Mouse (Mus musculus) skeletal muscle tissue, adult 2 months (tissue): ENCODE data around the gene Nsg1.

ENCODE experiments used
- DNase-seq: peaks from one replicate; pipeline ENCODE4 v3.0.0-alpha.2; 2012; ENCODE audit warnings: low read depth, low spot score

Gene Nsg1

DNA sequence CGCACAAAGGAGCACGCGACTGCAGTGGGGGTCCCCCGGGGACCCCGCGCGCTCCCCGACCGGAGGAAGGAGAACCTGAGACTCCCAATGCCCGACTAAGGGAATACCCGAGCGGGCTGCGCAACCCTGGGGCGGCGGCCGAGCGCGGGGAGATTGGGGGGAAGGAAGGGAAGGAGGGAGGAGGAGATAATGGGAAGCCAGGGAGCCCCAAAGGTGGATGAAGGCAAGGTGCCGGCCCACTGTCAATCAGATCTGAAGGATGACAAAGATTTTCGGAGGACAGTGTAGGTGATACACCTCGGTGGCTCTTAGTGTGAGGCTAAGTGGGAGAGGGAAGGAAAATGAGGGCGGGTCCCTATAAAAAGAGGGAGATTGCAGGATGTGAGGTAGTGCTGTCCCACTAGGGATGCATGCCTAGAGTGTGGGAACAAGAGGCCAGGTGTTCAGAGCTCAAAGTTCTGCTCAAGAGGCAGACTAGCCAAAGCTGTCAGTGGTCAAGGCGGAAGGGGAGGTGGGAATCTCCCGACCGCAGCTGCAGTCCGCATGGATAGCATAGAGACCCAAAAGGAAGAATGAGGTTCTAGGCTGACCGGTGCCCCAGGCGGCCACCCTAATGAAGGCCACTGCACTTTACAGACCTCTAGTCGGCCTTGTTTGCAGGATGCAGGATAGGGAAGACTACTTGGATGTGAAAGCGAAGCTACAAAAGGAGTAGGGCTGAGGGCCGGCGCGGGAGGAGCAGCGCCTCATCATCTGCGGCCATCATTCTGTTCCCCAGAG, at the start of gene Nsg1:
Gene Nsg1 (minus strand): TSS at position 274 of the 780 bp plus-strand sequence.
- no peak for DNase-seq

DNA sequence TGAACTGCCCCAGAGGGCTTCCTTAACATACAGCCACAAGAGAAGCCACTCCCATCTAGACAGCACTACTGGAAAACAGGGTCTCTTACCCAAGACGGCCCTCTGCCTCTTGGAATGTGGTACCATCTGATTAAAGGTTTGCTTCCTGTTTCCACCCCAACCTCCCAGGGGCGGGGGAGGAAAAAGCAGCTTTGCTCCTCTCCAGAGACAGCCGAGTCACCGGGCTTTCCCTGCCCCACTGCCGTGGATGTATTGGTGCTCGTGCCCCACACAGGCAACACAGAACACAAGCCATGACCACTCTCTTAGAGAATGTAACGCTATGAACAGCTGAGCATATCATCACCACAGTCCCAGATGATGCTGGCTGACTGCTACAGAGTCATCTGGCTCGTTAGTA, 49.3 kb upstream of the Nsg1 start:
- no peak for DNase-seq

DNA sequence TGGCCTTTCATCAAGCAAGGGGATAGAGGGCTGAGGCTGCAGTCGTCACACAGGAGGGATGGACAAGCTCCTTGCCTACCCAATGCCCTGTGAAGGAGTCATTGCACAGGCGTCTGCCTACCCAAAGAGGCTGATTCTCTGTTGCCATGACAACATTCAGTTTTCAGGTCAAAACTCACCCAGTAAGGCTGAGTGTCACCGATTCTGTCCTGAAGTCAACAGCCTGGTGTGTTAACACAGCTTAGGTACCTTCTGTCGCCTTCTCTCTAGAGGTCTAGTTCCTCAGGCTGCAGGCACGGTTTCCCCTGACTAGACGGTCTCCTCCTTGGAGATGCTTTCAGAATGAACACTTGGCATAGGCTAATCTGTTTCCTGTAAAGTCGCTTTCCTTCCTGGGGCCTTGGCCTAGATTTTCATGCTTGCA, 45.6 kb upstream of the Nsg1 start:
- no peak for DNase-seq

DNA sequence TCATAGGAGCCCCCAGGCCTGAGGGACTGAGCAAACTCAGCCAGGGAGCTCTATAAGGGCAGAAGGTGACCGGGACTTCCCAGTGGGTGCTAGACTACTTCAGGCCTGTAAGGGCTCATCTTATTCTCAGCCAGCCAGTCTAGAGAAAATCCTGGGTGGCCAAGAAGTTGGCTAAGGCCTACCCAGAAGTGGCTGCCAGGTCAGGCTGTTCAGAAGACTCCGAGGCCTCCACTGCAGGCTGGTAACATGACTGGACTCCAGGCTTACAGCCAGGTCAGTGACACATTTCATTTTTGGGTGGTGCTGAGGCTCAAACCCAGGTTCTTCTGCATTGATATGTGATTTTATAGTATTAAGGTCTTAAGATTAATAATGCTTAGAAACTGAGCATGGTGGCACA, 40.0 kb upstream of the Nsg1 start:
- no peak for DNase-seq

DNA sequence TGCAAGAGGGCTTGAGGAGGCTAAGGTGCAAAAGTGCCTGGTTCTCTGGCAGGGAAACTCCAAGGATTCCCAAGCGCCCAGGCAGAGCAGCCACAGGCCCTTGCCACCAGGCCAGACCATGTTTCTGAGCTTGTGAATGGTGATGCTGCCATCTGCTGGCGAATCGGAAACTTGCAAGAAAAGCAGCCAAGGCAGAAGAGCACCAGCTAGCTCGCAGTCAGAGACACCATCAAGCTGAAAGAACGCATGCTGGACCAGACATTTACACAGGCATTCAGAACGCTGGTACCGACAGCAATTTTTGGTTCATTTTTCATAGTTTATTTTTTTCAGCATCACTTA, 37.7 kb upstream of the Nsg1 start:
- DNase-seq, result peak; percentile 61

DNA sequence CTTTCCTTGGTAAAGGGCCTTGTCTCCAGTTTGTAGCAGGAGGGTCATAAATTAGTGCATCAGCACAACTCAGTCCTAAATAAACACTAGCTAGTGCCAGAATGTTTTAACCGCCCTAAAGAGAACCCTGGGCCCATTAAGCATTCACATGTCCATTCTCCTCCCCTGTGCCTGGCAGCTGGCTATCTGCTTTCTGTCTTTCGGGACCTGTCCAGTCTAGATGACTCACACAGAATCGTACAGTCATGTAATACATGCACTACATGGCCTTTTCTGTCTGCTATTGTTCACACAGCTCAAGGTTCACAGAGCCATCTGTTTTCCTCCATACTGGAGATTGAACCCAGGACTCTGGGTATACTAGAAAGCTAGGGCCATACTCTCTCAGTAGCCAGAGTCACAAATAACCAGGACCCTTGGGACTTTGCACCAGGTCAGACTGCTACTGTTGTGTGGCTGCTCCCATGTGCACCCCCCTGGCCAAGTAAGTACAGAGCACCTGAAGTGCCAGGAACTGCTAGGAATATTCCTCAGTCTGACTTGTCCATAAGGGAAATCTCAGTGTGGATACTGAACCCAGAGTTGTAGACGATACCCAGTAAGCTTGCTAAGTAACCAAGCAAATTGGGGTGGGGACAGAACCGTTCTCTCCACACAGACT, 37.2 kb upstream of the Nsg1 start:
- no peak for DNase-seq

DNA sequence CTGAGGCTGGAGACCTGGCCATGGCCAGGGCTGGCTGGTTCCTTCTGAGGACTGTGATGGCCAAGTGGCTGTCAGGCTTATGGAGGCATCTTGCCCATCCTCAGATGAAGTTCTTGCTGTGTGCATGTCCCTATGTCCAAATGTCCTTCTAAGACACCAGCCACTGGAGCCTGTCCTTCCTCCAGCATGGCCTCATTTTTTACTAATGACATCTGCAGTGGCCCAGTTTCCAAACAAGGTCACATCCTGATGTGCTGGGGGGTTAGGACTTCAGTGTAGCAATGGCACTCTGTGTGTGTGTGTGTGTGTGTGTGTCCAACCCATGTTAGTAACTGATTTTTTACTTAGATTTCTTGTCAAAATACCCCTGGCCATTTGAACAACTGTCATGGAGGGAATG, 36.2 kb upstream of the Nsg1 start:
- DNase-seq, result no peak

DNA sequence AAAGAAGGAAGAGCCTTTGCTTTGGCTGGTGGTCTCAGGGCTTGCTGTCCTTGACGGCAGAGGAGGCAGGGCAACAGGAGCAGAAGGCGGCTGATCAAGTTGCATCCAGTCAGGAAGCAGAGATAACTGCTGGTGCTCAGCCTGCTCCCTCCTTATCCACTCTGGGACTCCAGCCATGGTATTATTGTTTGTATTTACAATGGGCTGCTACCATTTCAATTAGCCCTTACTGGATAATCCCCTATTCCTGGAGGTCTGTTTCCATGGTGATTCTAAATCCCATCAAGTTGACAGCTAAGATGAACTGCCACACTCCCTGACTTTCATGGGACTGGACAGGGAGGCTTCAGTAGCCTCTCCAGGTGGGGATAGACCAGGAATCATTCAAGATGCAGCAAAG, 35.2 kb upstream of the Nsg1 start:
- no peak for DNase-seq

DNA sequence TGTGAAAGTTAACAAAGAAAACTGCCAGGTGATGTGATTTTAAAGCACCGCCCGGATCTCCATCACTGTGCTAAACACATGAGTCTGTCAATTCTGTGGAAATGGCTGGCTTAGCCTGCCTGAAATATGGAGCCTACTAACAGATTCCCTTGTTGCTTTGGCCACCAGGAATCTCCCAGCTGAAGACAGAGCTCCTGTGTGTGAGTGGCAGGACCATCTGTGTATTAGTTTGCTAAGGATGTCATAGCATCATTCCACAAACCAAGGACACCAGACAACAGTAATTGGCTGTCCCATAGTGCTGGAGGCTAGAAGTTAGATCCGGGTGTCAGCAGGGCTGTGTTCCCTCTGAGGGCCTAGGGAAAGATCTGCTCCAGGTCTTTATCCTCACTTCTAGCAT, 31.2 kb upstream of the Nsg1 start:
- no peak for DNase-seq

DNA sequence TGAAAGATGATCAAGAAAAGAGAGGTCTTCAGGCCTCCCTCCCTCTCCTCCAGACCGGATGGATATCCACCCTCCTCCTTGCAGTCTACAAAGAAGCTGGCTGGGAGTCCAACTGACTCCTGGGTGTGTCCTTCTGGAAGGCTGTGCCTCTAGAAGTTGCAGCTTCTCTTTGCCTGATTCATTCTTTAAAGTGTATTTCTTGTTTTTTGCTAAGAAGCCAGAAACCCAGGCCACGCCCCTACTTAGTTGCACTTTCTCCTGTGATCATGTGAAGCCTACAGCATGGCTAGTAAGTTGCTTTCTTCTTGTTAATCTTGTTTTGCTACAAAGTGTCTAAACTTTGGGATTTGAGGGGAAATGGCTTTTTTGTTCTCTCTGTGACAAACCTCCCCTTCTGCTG, 27.3 kb upstream of the Nsg1 start:
- DNase-seq, result no peak

DNA sequence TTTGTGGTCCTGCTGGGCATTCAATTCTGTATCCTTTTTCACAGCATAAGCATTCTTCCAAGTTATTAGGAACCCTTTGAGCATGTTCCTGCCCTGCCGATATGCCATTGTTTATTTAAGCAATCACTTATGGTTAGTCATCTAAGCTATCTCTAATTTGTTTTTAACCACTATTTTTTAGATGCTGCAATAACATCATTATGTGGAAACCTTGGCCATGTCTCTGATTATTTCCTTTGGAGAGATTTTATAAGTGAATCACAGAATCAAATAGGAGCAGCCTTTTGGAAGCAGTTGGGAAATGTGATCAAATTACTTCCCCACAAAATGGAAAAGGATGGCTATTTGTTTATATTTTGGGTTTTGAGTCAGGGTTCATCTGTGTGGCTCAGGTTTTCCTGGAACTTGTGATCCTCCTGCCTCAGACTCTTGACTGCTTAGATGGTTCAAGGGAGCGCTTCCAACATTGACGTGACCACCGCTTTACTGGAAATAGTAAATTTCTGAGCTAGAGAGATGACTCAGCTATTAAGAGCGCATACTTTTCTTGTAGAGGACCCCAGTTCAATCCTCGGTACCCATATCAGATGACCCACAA, 25.1 kb upstream of the Nsg1 start:
- no peak for DNase-seq

DNA sequence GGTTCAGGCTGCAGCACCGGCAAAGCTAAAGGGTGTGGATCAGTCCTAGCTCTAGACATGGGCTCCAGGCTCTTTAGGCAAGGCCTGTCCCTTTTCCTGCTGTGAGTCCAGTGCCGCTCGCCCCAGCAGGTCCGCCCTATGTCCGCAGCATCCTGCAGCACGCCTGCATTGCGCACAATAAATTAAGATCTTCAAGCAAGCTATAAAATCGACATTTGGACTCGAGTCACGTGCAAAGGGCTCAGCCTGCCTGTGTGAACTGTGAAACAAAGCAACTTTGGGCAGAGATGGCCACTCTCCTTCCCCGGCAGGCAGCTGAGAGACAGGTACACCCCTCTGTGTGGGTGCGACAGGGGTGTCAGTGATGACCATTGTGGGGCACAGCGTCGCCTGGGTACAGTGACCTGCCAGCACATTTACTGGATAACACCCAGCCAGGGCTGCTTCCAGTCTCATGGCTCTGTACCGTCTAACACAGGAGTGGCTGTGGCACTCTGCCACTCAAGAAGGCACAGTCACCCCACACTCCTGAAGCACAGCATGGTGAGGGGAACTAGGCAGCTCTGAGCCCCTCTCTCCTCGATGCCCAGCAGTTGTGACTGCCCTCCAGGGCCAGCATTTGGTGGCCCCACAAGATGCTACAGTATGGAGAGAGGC, 14.7 kb upstream of the Nsg1 start:
- DNase-seq, result no peak

DNA sequence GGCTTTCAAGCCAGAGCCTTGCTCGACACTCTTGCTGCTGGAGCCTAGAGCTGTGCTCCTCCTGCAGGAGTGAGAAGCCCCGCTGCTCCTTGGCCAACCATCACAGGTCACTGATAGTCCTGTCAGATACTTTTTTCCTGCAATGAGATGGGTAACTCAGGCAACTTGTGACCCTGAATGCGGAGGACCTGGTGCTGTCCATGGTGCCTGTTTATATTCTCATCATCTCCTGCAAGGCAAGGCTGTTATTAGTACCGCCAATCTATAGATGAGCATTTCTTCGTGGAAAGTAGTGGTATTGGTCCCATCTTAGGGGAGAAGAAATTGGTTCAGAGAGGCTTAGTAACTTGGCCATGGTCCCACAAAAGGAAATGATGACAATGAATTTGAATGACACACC, 14.1 kb upstream of the Nsg1 start:
- no peak for DNase-seq

DNA sequence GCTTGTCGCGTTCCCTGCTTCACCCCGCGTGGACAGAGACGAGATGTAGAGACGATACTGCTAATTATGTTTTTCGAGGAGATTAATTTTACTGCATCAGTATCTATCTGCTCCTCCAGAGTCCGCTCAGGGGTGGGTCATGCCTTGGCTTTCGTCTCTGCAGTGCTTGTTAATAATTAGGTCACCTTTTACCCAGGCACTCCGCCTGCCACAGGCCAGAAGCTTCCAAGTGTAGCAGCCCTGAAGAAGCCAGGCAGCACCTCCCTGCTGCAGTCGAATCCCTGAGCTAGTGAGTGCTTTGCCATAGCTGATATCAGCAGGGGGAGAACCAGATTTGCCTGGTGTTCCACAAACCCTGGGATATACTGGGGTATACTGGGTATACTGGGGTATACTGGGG, 8.8 kb upstream of the Nsg1 start:
- no peak for DNase-seq

DNA sequence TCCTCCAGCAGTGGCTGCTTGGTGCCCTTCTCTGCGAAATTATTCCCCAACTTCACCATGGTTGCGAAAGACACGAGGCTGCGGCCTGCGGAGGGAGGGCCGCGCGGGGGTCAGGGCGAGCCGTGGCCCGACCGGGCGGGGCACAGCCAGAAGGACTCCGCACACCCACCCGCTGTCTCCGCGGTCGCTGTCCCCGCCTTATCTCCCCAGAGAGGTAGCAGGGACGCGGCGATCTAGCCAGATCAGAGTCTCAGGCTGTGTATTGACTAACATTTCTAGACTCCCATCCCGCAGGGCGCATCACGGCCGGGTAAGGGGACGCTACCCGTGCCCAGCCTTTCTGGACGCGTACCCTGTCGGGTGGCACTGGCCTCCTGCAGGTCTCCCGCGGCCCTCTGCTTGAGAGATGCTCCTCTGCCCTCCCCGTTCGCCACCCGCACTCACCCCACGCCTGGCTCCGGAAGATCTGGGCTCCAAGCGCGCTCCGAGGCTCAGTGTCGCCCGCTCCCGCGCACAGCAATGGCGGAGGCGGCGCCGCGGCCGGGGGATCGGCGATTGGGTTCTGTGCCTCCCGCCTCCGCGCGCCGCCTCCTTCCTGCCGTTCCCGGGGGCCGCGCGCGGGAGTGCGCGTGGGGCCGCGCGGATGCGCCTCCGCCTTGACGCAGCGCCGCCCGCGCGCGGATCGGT, 617 bp downstream of the Nsg1 start:
- DNase-seq, result no peak

DNA sequence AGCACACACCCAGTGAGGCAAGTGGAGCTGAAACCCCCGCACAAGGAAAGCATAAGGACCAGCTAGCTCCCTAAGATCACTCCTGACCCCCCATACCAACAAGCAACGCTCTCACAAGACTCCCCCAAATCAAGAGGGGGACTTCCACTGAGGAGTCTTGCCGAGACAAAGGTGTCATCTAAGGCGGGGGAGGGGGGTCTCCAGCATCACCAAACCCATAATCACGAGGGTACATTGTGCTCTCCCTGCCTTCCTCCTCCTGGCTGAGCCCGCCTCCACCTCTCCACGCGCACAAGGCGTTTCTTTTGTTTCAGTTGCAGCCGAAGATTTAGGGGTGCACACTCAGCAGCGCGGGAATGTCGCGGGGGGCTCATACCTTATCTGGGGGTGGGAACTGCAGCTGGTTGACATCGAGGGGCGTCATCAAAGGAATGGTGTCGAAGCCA, 1.2 kb downstream of the Nsg1 start:
- no peak for DNase-seq

DNA sequence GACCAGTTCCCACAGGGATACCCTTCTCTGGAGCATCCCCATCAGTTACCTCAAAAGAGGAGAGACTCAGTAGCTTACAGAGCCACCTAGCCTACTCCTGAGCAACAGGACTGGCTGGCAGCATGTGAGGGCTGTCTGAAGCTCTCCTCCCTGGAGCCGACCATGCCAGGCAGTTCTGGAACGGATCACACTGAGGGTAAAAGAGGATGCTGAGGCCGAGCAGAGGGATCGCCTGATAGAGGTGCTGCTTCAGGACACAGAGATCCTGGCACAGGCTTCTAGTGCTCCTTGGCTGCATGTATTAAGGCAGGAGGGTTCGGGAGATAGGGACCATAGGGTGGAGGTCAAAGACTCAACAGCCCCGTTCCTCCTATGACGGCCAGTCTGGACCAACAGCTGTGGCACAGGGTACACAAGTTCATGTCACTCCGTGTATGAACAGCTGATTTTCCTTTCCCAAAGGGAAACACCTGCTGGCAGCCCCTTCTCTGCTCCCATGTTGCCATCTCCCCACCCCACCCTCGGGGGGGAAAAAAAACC, 2.2 kb downstream of the Nsg1 start:
- no peak for DNase-seq

DNA sequence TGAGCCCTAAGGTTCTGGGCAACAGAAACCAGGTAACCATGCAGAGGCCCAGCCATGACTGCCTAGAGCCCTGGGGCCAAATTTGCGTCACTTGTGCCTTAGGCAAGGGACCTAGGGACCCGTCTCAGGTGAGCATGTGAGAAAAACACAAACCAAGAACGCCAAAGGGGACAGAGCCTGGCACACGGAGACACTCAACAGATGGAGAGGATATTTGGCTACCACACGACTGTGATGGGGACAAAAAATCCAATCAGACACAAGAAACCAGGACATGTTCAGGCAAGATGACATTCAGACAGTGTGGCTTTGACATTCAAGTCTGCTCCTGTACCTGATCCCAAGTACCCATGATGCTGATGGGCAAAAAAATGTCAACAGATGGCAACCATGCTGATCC, 6.1 kb downstream of the Nsg1 start:
- no peak for DNase-seq

DNA sequence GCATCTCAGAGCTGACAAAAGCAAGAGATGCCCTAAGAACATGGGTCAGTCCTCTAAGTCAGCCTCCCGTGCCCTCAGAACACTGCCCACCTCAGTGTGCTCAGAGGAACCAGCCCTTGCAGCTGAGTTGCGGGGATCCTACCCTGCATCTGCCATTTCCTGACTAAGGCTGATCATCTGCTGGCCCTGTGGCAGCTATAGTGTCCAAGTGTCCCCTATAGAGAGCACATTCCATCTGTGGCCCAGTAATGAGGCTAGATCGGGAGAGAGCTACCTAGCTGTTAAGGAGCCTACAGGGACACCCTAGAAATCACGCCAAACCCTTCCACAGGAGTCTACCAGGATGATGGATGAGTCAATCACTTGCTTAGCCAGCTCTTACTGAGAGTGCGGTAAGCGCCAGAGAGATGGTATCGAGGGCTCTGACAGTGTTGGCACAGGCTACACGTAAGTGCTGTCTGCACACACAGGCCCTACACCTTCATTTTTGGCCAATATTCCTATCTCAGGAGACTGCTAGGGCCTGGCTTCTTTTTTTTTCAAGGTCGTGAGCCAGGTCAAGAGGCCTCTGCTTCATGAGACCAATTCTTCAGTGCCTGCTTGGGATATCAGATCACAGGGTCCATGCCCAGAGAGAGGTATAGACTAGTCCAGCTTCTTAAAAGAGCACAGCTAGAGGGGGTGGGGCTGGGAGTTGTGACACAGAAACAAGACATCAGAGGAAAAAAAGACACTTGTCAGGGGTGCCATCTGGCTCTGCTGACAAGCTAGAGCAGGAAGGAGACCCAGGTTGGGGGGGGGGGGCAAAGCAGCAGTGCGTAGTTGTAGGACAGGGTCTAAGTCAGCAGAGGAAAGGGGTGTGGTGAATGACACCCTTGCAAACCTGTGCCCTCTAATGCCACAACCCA, 7.3 kb downstream of the Nsg1 start:
- no peak for DNase-seq

DNA sequence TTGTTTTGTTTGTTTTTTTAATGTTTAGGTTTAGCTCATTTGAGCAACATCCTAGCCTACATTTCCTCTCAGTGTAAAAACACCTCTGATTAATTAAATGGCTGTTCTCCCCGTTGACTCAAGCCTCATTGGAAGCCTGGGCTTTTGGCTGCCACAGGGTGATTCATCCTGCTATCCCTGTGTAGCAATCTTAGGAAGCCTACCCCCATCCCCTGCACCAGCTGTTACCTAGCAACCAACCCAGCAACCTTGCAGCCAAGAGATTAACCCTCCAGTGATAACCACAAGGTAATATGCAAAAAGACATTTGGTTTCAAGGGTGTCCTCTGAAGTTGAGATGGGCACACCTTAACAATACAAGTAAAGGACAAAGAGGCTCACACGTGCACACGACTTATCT, 8.4 kb downstream of the Nsg1 start:
- DNase-seq, result no peak

DNA sequence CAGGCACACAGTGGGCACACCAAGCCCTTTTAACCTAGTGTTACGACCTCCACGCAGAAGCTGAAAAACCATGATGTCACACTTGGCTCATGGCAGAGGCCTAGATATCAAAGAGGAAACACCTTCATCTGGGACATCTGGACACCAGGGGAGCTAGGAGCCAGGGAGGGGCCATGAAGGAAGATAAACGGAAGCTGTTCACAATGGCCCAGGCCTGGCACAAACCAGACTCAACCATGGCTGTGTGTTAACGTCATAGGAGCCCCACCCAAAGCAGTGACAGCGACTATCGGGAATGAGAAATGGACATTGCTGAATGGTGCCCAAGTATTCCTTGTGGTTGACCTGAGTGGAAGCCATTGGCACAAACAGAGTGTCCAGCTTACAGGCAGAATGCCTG, 13.2 kb downstream of the Nsg1 start:
- DNase-seq, result no peak
